Mouse (Mus musculus) T-helper 1 cell (primary cell): ENCODE measurements around the gene 6430548M08Rik.

Experiments
- in situ Hi-C: fragments of 300-600 bp; cut with MboI, MseI; formaldehyde crosslinking; loops from one replicate; pipeline ENCODE4 v1.15.1; 2025; ENCODE audit warnings: high pct_unique_total_duplicates

6430548M08Rik gene

GRCm38 (mm10) chr8:120104721-120105272 is 9.2 kb upstream of the 6430548M08Rik start:
- in situ Hi-C loops: no loop called here

GRCm38 (mm10) chr8:120109149-120109548 is 4.8 kb upstream of the 6430548M08Rik start:
- in situ Hi-C loops: no loop called here

- in situ Hi-C loops: loop anchor here (5.0 kb wide), 1 partner anchor 476 kb away; the partner anchor contains the start of gene Gins2
Observed at GRCm38 (mm10) chr8:120110966-120111365, 3.0 kb upstream of the 6430548M08Rik start.

GRCm38 (mm10) chr8:120111382-120111781 is 2.6 kb upstream of the 6430548M08Rik start:
- in situ Hi-C loops: loop anchor here (5.0 kb wide), 1 partner anchor 476 kb away; the partner anchor contains the start of gene Gins2

- in situ Hi-C loops: loop anchor here (5.0 kb wide), 1 partner anchor 475 kb away; the partner anchor contains the start of gene Gins2
Observed at GRCm38 (mm10) chr8:120112535-120112934, 1.4 kb upstream of the 6430548M08Rik start.

- in situ Hi-C loops: loop anchor here (5.0 kb wide), 1 partner anchor 474 kb away; the partner anchor contains the start of gene Gins2
Observed at GRCm38 (mm10) chr8:120113306-120113705, 646 bp upstream of the 6430548M08Rik start.

- in situ Hi-C loops: loop anchor here (5.0 kb wide), 1 partner anchor 473 kb away; the partner anchor contains the start of gene Gins2
Observed at GRCm38 (mm10) chr8:120114315-120114841, 426 bp downstream of the 6430548M08Rik start.

- in situ Hi-C loops: no loop called here
Observed at GRCm38 (mm10) chr8:120116600-120116999, 2.6 kb downstream of the 6430548M08Rik start.

GRCm38 (mm10) chr8:120118162-120118561 is 4.2 kb downstream of the 6430548M08Rik start:
- in situ Hi-C loops: no loop called here

GRCm38 (mm10) chr8:120118847-120119246 is 4.9 kb downstream of the 6430548M08Rik start:
- in situ Hi-C loops: no loop called here

- in situ Hi-C loops: no loop called here
Observed at GRCm38 (mm10) chr8:120119429-120119828, 5.5 kb downstream of the 6430548M08Rik start.

GRCm38 (mm10) chr8:120119931-120120330 is 6.0 kb downstream of the 6430548M08Rik start:
- in situ Hi-C loops: no loop called here

- in situ Hi-C loops: no loop called here
Observed at GRCm38 (mm10) chr8:120120951-120121350, 7.0 kb downstream of the 6430548M08Rik start.

- in situ Hi-C loops: no loop called here
Observed at GRCm38 (mm10) chr8:120124261-120124660, 10.3 kb downstream of the 6430548M08Rik start.

GRCm38 (mm10) chr8:120124836-120125389 is 11.0 kb downstream of the 6430548M08Rik start:
- in situ Hi-C loops: no loop called here

- in situ Hi-C loops: no loop called here
Observed at GRCm38 (mm10) chr8:120126357-120127161, 12.6 kb downstream of the 6430548M08Rik start.

- in situ Hi-C loops: no loop called here
Observed at GRCm38 (mm10) chr8:120129547-120129946, 15.6 kb downstream of the 6430548M08Rik start.

GRCm38 (mm10) chr8:120131158-120131557 is 17.2 kb downstream of the 6430548M08Rik start:
- in situ Hi-C loops: no loop called here

GRCm38 (mm10) chr8:120133169-120133568 is 19.2 kb downstream of the 6430548M08Rik start:
- in situ Hi-C loops: no loop called here

GRCm38 (mm10) chr8:120135687-120136086 is 21.7 kb downstream of the 6430548M08Rik start:
- in situ Hi-C loops: no loop called here

GRCm38 (mm10) chr8:120136618-120137017 is 22.7 kb downstream of the 6430548M08Rik start:
- in situ Hi-C loops: no loop called here

- in situ Hi-C loops: no loop called here
Observed at GRCm38 (mm10) chr8:120138958-120139357, 25.0 kb downstream of the 6430548M08Rik start.
